Mouse (Mus musculus) limb, embryonic 12.5 days (tissue): ENCODE results near the gene Cfap97d2. TPM values are rescaled to one million over a fixed set of nuclear protein-coding genes. Genes with fewer than 3 reads are reported as not detected.

Source experiments
- ATAC-seq: fragments of 200-750 bp; cut with Nextera tagmentation; 2 replicates; pipeline ENCODE4 v1.8.0; 2017; ENCODE audit warnings: low read depth, moderate TSS enrichment; ENCODE audit not compliant: insufficient number of reproducible peaks, insufficient read depth, low FRiP score, low TSS enrichment
- H3K27ac ChIP-seq: fragments of 300-500 bp; sonication (generic); 2 replicates; pipeline ENCODE4 v1.5.1; 2016; ENCODE audit warnings: mild to moderate bottlenecking, moderate library complexity
- H3K27me3 ChIP-seq: fragments of 300-500 bp; sonication (generic); 2 replicates; pipeline ENCODE4 v1.6.1; 2016; ENCODE audit warnings: mild to moderate bottlenecking, moderate library complexity
- H3K36me3 ChIP-seq: fragments of 300-500 bp; sonication (generic); 2 replicates; pipeline ENCODE4 v1.6.1; 2016; ENCODE audit warnings: mild to moderate bottlenecking, moderate library complexity
- H3K4me1 ChIP-seq: fragments of 300-500 bp; sonication (generic); replicated peaks from 2 replicates; pipeline ENCODE4 v1.6.1; 2016
- H3K4me2 ChIP-seq: fragments of 300-500 bp; sonication (generic); 2 replicates; pipeline ENCODE4 v1.6.1; 2016; ENCODE audit warnings: mild to moderate bottlenecking, moderate library complexity
- H3K4me3 ChIP-seq: fragments of 300-500 bp; sonication (generic); replicated peaks from 2 replicates; pipeline ENCODE4 v1.5.1; 2016; ENCODE audit warnings: mild to moderate bottlenecking
- H3K9ac ChIP-seq: fragments of 300-500 bp; sonication (generic); replicated peaks from 2 replicates; pipeline ENCODE4 v1.6.1; 2016; ENCODE audit warnings: mild to moderate bottlenecking, moderate library complexity
- H3K9me3 ChIP-seq: fragments of 300-500 bp; sonication (generic); 2 replicates; pipeline ENCODE4 v1.6.1; 2016; ENCODE audit warnings: mild to moderate bottlenecking, moderate library complexity
- WGBS: fragments of 180-500 bp; shearing (Covaris S2); methylation state at CpG from one replicate; pipeline ENCODE4 v1.1.7; 2016; 5-methylcytosine and 5-hydroxymethylcytosine counted together
- polyA plus RNA-seq: library from polyadenylated mRNA; unstranded; fragments of >200 nt; fragmentation: Nextera tagmentation; extraction: Ambion mirVana; gene quantifications from 2 replicates; pipeline ENCODE4 v1.2.1, GENCODE M21; 2016

Cfap97d2 gene
- polyA plus RNA-seq, 1 experiment from 2014 or later, result 0.06 TPM

GRCm38 (mm10) chr8:13687101-13687717, 18.5 kb upstream of the Cfap97d2 start:
- H3K27me3 ChIP-seq, result no peaks in the 10 kb centered on the region; the same call in 1 of the 2 replicates
- no peak for ATAC-seq
- H3K9me3 ChIP-seq, result no peaks in the 10 kb centered on the region
- no peak overlapping the region for H3K4me3 ChIP-seq
- 90% methylated on average over 8 of the region's 8 CpGs for WGBS
- H3K4me1 ChIP-seq, result peaks cover 18% of the 10 kb centered on the region
- H3K9ac ChIP-seq, result no peak overlapping the region
- no peak overlapping the region for H3K4me2 ChIP-seq
- H3K36me3 ChIP-seq, result no peaks in the 10 kb centered on the region
- no peak overlapping the region for H3K27ac ChIP-seq

- no peak overlapping the region for H3K4me3 ChIP-seq
- H3K9me3 ChIP-seq, result no peaks in the 10 kb centered on the region
- H3K36me3 ChIP-seq, result no peaks in the 10 kb centered on the region
- WGBS, result 78% methylated on average over 4 of the region's 4 CpGs
- H3K4me1 ChIP-seq, result peaks cover 18% of the 10 kb centered on the region
- H3K27me3 ChIP-seq, result no peaks in the 10 kb centered on the region; the same call in 1 of the 2 replicates
- H3K4me2 ChIP-seq, result no peak overlapping the region
- no peak overlapping the region for H3K27ac ChIP-seq
- no peak overlapping the region for H3K9ac ChIP-seq
- ATAC-seq, result no peak
These were observed 17.7 kb upstream of the Cfap97d2 start for GRCm38 (mm10) chr8:13687941-13688340.

- Histone ChIP-seq H3K9ac (no peak overlapping the region), H3K4me2 (no peak overlapping the region), H3K9me3 (no peaks in the 10 kb centered on the region), H3K36me3 (no peaks in the 10 kb centered on the region), H3K4me1 (peaks cover 15% of the 10 kb centered on the region), H3K27ac (no peak overlapping the region), H3K27me3 (no peaks in the 10 kb centered on the region; the same call in 1 of the 2 replicates), H3K4me3 (no peak overlapping the region)
- ATAC-seq, result no peak
- WGBS, result 61% methylated on average over 6 of the region's 6 CpGs
These were observed 17.2 kb upstream of the Cfap97d2 start for GRCm38 (mm10) chr8:13688461-13688860.

- Histone ChIP-seq H3K27ac (no peak overlapping the region), H3K4me1 (peaks cover 6% of the 10 kb centered on the region), H3K4me2 (no peak overlapping the region), H3K9ac (no peak overlapping the region), H3K27me3 (no peaks in the 10 kb centered on the region; the same call in 1 of the 2 replicates), H3K9me3 (no peaks in the 10 kb centered on the region), H3K36me3 (no peaks in the 10 kb centered on the region), H3K4me3 (no peak overlapping the region)
- WGBS, result 93% methylated on average over 5 of the region's 5 CpGs
- ATAC-seq, result no peak
These were observed 16.4 kb upstream of the Cfap97d2 start for GRCm38 (mm10) chr8:13689331-13689730.

GRCm38 (mm10) chr8:13692302-13693066, 13.2 kb upstream of the Cfap97d2 start:
- no peaks in the 10 kb centered on the region for H3K27me3 ChIP-seq
- H3K4me2 ChIP-seq, result no peak overlapping the region
- no peaks in the 10 kb centered on the region for H3K9me3 ChIP-seq
- H3K4me1 ChIP-seq, result no peaks in the 10 kb centered on the region
- no peaks in the 10 kb centered on the region for H3K36me3 ChIP-seq
- H3K4me3 ChIP-seq, result no peak overlapping the region
- no peak for ATAC-seq
- 34% methylated on average over 10 of the region's 10 CpGs for WGBS
- H3K27ac ChIP-seq, result no peak overlapping the region
- H3K9ac ChIP-seq, result no peak overlapping the region

GRCm38 (mm10) chr8:13694735-13695134, 11.0 kb upstream of the Cfap97d2 start:
- Histone ChIP-seq H3K27ac (no peak overlapping the region), H3K9ac (no peak overlapping the region), H3K4me1 (no peaks in the 10 kb centered on the region), H3K27me3 (no peaks in the 10 kb centered on the region), H3K9me3 (no peaks in the 10 kb centered on the region), H3K36me3 (no peaks in the 10 kb centered on the region), H3K4me3 (no peak overlapping the region), H3K4me2 (no peak overlapping the region)
- WGBS, result 58% methylated on average over 12 of the region's 12 CpGs
- ATAC-seq, result no peak

GRCm38 (mm10) chr8:13695203-13695867, 10.4 kb upstream of the Cfap97d2 start:
- Histone ChIP-seq H3K9me3 (no peaks in the 10 kb centered on the region), H3K27me3 (no peaks in the 10 kb centered on the region), H3K4me2 (no peak overlapping the region), H3K27ac (no peak overlapping the region), H3K9ac (no peak overlapping the region), H3K4me1 (no peaks in the 10 kb centered on the region), H3K36me3 (no peaks in the 10 kb centered on the region), H3K4me3 (no peak overlapping the region)
- 89% methylated on average over 10 of the region's 10 CpGs for WGBS
- no peak for ATAC-seq

- H3K36me3 ChIP-seq, result no peaks in the 10 kb centered on the region
- 83% methylated on average over 4 of the region's 4 CpGs for WGBS
- no peaks in the 10 kb centered on the region for H3K27me3 ChIP-seq
- no peak overlapping the region for H3K9ac ChIP-seq
- no peak overlapping the region for H3K4me3 ChIP-seq
- H3K9me3 ChIP-seq, result no peaks in the 10 kb centered on the region
- ATAC-seq, result no peak
- no peaks in the 10 kb centered on the region for H3K4me1 ChIP-seq
- H3K4me2 ChIP-seq, result no peak overlapping the region
- H3K27ac ChIP-seq, result no peak overlapping the region
These were observed 9.5 kb upstream of the Cfap97d2 start for GRCm38 (mm10) chr8:13696157-13696556.

- H3K4me3 ChIP-seq, result no peak overlapping the region
- no peaks in the 10 kb centered on the region for H3K27me3 ChIP-seq
- no peaks in the 10 kb centered on the region for H3K4me1 ChIP-seq
- ATAC-seq, result no peak
- no peak overlapping the region for H3K9ac ChIP-seq
- no peak overlapping the region for H3K4me2 ChIP-seq
- no peak overlapping the region for H3K27ac ChIP-seq
- H3K9me3 ChIP-seq, result no peaks in the 10 kb centered on the region
- H3K36me3 ChIP-seq, result no peaks in the 10 kb centered on the region
- 72% methylated on average over 8 of the region's 8 CpGs for WGBS
These were observed 8.5 kb upstream of the Cfap97d2 start for GRCm38 (mm10) chr8:13697196-13697595.

GRCm38 (mm10) chr8:13697681-13698080, 8.0 kb upstream of the Cfap97d2 start:
- Histone ChIP-seq H3K9ac (no peak overlapping the region), H3K27me3 (no peaks in the 10 kb centered on the region), H3K4me1 (no peaks in the 10 kb centered on the region), H3K9me3 (no peaks in the 10 kb centered on the region), H3K36me3 (no peaks in the 10 kb centered on the region), H3K27ac (no peak overlapping the region), H3K4me2 (no peak overlapping the region), H3K4me3 (no peak overlapping the region)
- WGBS, result 81% methylated on average over 8 of the region's 8 CpGs
- no peak for ATAC-seq

- no peak overlapping the region for H3K9ac ChIP-seq
- no peaks in the 10 kb centered on the region for H3K9me3 ChIP-seq
- no peak overlapping the region for H3K4me2 ChIP-seq
- no peak overlapping the region for H3K27ac ChIP-seq
- 83% methylated on average over 3 of the region's 3 CpGs for WGBS
- H3K36me3 ChIP-seq, result no peaks in the 10 kb centered on the region
- ATAC-seq, result no peak
- H3K4me1 ChIP-seq, result no peaks in the 10 kb centered on the region
- H3K4me3 ChIP-seq, result no peak overlapping the region
- no peaks in the 10 kb centered on the region for H3K27me3 ChIP-seq
These were observed 7.4 kb upstream of the Cfap97d2 start for GRCm38 (mm10) chr8:13698281-13698680.
